Mouse (Mus musculus): ENCODE results near the gene Zscan2.

Gene Zscan2

GRCm38 (mm10) chr7:80919647-80920008 lies 58.9 kb downstream of the Zscan2 start:
- in situ Hi-C loops (cut with MseI, MboI) = no loop called here

DNA sequence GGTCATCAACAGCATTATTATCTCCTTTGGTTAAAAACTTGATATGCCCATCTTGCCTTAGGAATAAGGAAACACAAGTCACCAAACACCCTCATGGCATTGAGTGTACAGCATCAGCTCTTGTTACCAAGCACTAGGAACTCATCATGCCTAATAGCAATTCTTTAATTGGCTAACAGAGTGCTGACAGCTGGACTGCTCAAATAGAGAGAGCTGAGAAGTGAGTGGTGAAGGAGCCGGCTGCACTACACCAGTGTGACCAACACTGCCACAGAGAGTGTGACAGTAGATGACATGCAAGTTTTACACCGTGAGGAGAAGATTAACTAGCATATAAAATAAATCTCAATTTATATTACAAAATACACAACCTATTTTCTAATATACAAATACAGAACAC lies 62.4 kb downstream of the Zscan2 start:
- in situ Hi-C loops (cut with MseI, MboI) = no loop called here

All from mouse trophoblast stem cell (cell line).